Mouse (Mus musculus) hindbrain, postnatal 0 days (tissue): ENCODE results near the gene Tmem222. TPM values are rescaled to one million over a fixed set of nuclear protein-coding genes. Genes with fewer than 3 reads are reported as not detected.

Source experiments
- ATAC-seq: fragments of 200-750 bp; cut with Nextera tagmentation; 2 replicates; pipeline ENCODE4 v1.8.0; 2017; ENCODE audit warnings: mild to moderate bottlenecking, moderate TSS enrichment, moderate library complexity
- DNase-seq: peaks from one replicate; pipeline ENCODE4 v3.0.0-alpha.2; 2015; ENCODE audit warnings: low spot score
- H3K27ac ChIP-seq: fragments of 300-500 bp; sonication (generic); 2 replicates; pipeline ENCODE4 v1.5.1; 2014; ENCODE audit warnings: mild to moderate bottlenecking
- H3K27me3 ChIP-seq: fragments of 300-500 bp; sonication (generic); 2 replicates; pipeline ENCODE4 v1.6.1; 2014; ENCODE audit warnings: low read length, mixed read lengths; ENCODE audit not compliant: insufficient read depth
- H3K36me3 ChIP-seq: fragments of 300-500 bp; sonication (generic); 2 replicates; pipeline ENCODE4 v1.6.1; 2014; ENCODE audit warnings: low read length, mixed read lengths; ENCODE audit not compliant: insufficient read depth
- H3K4me1 ChIP-seq: fragments of 300-500 bp; sonication (generic); 2 replicates; pipeline ENCODE4 v1.6.1; 2014; ENCODE audit warnings: antibody characterized with exemption, low read length, mixed read lengths; ENCODE audit not compliant: insufficient read depth
- H3K4me2 ChIP-seq: fragments of 300-500 bp; sonication (generic); 2 replicates; pipeline ENCODE4 v1.6.1; 2014; ENCODE audit warnings: low read depth, mild to moderate bottlenecking, low read length, moderate library complexity, mixed read lengths
- H3K4me3 ChIP-seq: fragments of 300-500 bp; sonication (generic); 2 replicates; pipeline ENCODE4 v1.5.1; 2014; ENCODE audit warnings: low read length
- H3K9ac ChIP-seq: fragments of 300-500 bp; sonication (generic); replicated peaks from 2 replicates; pipeline ENCODE4 v1.6.1; 2014; ENCODE audit warnings: mild to moderate bottlenecking, low read length, moderate library complexity, mixed read lengths
- H3K9me3 ChIP-seq: fragments of 300-500 bp; sonication (generic); 2 replicates; pipeline ENCODE4 v1.6.1; 2016; ENCODE audit warnings: low read length, mixed read lengths
- CTCF ChIP-seq: IDR thresholded peaks from 2 replicates; pipeline ENCODE4 v1.5.1; 2016; ENCODE audit warnings: antibody characterized with exemption, control low read depth, low read depth
- WGBS: fragments of 180-500 bp; shearing (Covaris S2); extraction: QIAGEN DNeasy Blood & Tissue Kit; methylation state at CpG from one replicate; pipeline ENCODE4 v1.1.7; 2014; 5-methylcytosine and 5-hydroxymethylcytosine counted together
- polyA plus RNA-seq: library from polyadenylated mRNA; unstranded; fragments of >200 nt; fragmentation: Nextera tagmentation; extraction: Ambion mirVana; gene quantifications from 2 replicates; pipeline ENCODE4 v1.2.1, GENCODE M21; 2015
- total RNA-seq: library from RNA; depleted of rRNA; stranded (reverse); fragments of >200 nt; gene quantifications from 2 replicates; pipeline ENCODE4 v1.2.3, GENCODE M21; 2014

Tmem222 gene
- total and polyA plus RNA-seq, 2 experiments from 2014 or later, result 136 to 138 TPM

DNA sequence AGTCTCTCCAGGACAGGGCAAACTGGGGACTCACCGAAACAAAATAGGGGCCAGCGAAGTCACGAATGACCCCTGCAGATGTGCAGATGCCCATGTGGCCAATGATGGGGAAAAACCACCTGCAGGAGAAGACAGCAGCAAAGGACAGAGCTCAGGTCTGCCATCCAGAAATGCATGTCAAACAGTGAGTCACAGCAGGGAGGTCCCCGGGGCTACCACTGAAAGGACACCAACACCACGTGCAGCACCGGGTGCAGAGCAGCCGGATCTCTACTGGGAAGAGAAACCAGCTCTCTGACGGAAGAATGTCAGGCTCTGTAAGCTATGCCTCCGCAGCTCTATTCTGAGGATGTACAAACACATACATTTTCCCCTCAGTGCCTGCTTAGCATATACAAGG, 6.7 kb downstream of the Tmem222 start:
- Histone ChIP-seq H3K36me3 (peaks cover 36% of the 10 kb centered on the region), H3K27me3 (no peaks in the 10 kb centered on the region), H3K9me3 (no peaks in the 10 kb centered on the region), H3K4me2 (no peak overlapping the region), H3K4me3 (no peak overlapping the region), H3K9ac (no peak overlapping the region), H3K4me1 (no peaks in the 10 kb centered on the region), H3K27ac (no peak overlapping the region)
- 85% methylated on average over 9 of the region's 9 CpGs for WGBS
- ATAC-seq, result no peak
- no peak for DNase-seq
- no peak for TF ChIP-seq CTCF

DNA sequence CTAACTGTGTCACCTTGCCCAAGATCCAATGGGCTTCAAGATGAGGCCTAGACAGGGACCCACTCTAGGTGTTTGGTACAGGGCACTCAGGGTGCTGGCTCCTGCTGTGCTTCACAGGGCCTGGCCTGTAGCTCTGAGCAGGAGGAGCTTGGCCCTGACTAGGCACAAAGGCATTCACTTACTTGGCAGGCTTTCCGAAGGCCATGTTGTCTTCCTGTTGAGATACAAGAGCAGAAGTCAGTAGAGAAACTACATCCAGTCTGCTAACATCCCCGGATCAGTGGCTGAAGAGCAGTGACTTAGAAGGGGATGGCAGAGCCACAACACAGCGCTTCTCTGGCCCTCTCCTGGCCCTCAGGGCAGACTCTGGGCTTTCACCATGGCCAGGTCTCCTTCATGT, 8.0 kb downstream of the Tmem222 start:
- Histone ChIP-seq H3K4me2 (no peak overlapping the region), H3K27me3 (no peaks in the 10 kb centered on the region), H3K36me3 (peaks cover 46% of the 10 kb centered on the region), H3K27ac (no peak overlapping the region), H3K4me3 (no peak overlapping the region), H3K4me1 (no peaks in the 10 kb centered on the region), H3K9me3 (no peaks in the 10 kb centered on the region), H3K9ac (no peak overlapping the region)
- no peak for ATAC-seq
- WGBS, result 89% methylated on average over 3 of the region's 3 CpGs
- TF ChIP-seq CTCF, result no peak
- no peak for DNase-seq

DNA sequence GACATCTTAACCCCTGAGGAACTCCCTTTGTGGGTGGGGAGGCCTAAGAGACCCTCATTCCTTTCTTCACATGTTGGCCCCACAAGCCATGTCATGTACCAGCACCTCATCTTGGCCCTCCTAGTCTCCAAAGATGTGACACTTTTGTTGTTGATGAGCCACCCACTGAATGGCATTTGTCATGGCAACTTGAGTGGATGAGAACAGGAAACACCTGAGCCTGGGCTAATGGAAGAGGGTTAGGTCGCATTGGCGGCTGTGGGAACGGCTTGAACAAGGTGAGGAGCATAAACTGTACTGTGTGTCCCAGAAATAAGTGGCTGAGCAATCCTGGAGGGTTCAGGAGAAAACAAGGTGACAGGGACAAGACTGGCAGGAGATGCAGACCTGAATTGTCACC, 8.7 kb downstream of the Tmem222 start:
- H3K4me1 ChIP-seq, result no peaks in the 10 kb centered on the region
- ATAC-seq, result no peak

DNA sequence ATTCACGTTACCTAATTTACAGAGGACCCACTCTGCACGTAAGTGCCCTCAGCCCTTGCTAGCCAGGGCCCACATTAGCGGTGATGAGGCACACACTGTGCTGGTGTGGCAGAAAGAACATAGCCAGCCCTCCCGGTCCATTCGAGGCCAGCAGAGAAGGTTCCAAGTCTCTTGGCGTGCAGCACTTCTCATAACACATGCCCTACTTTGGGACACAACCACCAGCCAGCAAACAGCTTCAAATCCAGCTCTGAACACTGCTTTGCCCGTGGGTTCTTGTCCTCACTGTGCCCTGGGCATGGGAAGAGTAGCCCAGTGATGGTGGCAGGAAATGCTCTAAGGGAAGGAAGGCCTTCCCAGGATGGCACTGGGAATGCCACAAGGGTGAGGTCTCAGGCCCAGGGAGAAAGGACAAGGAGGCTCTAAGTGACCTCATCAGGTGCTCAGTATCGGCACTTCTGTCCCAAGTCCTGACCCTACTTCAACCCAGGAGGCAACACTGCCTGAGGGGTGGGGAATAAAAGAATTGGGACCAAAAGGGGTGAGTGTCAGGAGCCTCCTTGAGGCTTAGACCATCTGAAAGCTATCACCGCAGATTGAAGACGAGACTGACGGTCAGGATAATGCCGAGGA, 11.2 kb downstream of the Tmem222 start:
- H3K4me2 ChIP-seq, result no peak overlapping the region
- peaks cover 46% of the 10 kb centered on the region for H3K36me3 ChIP-seq
- no peaks in the 10 kb centered on the region for H3K9me3 ChIP-seq
- H3K4me1 ChIP-seq, result no peaks in the 10 kb centered on the region
- H3K9ac ChIP-seq, result no peak overlapping the region
- no peak overlapping the region for H3K27ac ChIP-seq
- no peak for TF ChIP-seq CTCF
- DNase-seq (no peak), ATAC-seq (no peak)
- no peaks in the 10 kb centered on the region for H3K27me3 ChIP-seq
- no peak overlapping the region for H3K4me3 ChIP-seq
- WGBS, result 91% methylated on average over 12 of the region's 12 CpGs

More for the DNA sequence above, 8.7 kb downstream of the Tmem222 start:
- Histone ChIP-seq H3K9me3 (no peaks in the 10 kb centered on the region), H3K4me3 (no peak overlapping the region), H3K36me3 (peaks cover 46% of the 10 kb centered on the region), H3K27me3 (no peaks in the 10 kb centered on the region), H3K4me2 (no peak overlapping the region), H3K27ac (no peak overlapping the region), H3K9ac (no peak overlapping the region)
- WGBS, result over 99% methylated on average over 3 of the region's 3 CpGs
- no peak for TF ChIP-seq CTCF
- DNase-seq, result no peak

DNA sequence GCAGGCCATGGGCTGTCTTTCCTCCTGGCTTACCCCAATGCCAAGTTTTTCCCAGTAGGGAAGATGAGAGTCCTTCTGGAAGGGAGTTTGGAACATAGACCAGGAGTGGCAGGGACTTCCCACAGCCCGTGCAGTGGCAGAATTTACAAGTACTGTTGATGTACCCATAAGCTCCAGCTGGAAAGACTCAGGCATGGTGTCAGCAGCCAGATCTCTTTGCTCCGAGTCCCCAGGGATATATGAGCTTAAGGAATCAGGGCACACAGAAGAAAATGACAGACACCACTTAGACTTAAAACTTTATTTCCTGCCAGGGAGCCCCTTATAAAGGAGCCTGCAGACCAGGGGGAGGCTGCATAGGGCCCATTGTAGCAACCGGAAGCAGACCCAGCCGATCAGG, 11.8 kb downstream of the Tmem222 start:
- Histone ChIP-seq H3K4me3 (no peak overlapping the region), H3K4me1 (no peaks in the 10 kb centered on the region), H3K4me2 (no peak overlapping the region), H3K9ac (no peak overlapping the region), H3K27me3 (no peaks in the 10 kb centered on the region), H3K36me3 (peaks cover 46% of the 10 kb centered on the region), H3K9me3 (no peaks in the 10 kb centered on the region), H3K27ac (no peak overlapping the region)
- WGBS, result 93% methylated on average over 4 of the region's 4 CpGs
- no peak for TF ChIP-seq CTCF
- ATAC-seq (no peak), DNase-seq (no peak)

DNA sequence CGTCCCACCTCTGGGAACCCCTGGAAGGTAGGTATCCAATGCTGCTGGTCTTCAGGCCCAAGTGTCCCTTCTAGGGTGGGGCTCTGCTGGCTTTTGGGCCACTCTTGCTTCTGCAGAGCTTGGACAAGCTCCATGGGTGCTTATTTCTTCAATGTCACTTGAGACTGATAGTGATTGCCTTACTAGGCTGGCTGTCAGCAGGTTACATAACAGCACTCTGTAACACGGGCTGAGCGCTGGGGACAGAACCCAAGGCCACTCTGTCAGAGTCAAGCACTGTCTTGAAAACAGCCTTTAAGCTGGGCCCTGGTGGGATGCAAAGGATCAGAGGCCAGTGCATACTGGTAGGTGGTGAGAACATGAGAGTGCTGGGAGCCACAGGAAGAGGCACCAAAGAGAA, 12.3 kb downstream of the Tmem222 start:
- H3K36me3 ChIP-seq, result peaks cover 46% of the 10 kb centered on the region
- H3K4me3 ChIP-seq, result no peak overlapping the region
- no peaks in the 10 kb centered on the region for H3K4me1 ChIP-seq
- no peak for TF ChIP-seq CTCF
- H3K9me3 ChIP-seq, result no peaks in the 10 kb centered on the region
- no peaks in the 10 kb centered on the region for H3K27me3 ChIP-seq
- ATAC-seq (no peak), DNase-seq (no peak)
- WGBS, result 98% methylated on average over 3 of the region's 3 CpGs
- no peak overlapping the region for H3K4me2 ChIP-seq
- no peak overlapping the region for H3K27ac ChIP-seq
- H3K9ac ChIP-seq, result no peak overlapping the region

DNA sequence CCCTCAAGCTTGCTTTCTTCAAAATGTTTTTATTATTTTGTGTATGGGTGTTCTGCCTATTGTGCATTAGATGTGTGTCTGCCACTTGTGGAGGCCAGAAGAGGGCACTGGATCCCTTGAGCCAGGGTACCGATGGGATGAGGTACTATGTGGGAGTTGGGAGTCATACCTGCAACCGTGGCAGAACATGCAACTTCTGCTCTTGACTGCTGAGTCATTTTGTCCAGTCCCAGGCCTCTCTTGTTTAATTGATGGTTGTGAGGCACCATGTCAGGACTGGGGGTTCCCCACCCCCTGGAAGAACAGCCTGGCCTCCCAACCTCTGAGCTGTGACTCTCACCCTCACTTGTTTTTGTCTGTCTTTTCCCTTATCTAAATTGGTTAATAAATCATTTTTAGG, 13.0 kb downstream of the Tmem222 start:
- H3K27me3 ChIP-seq, result no peaks in the 10 kb centered on the region
- TF ChIP-seq CTCF, result no peak
- no peak overlapping the region for H3K9ac ChIP-seq
- 94% methylated on average over 2 of the region's 2 CpGs for WGBS
- DNase-seq (no peak), ATAC-seq (no peak)
- H3K4me2 ChIP-seq, result no peak overlapping the region
- peaks cover 44% of the 10 kb centered on the region for H3K36me3 ChIP-seq
- no peaks in the 10 kb centered on the region for H3K4me1 ChIP-seq
- no peaks in the 10 kb centered on the region for H3K9me3 ChIP-seq
- H3K27ac ChIP-seq, result no peak overlapping the region
- no peak overlapping the region for H3K4me3 ChIP-seq
